Mouse (Mus musculus): ENCODE measurements around the gene Frs2.

- TF ChIP-seq CTCF (IDR thresholded peaks at IDR 0.05; ENCODE audit: low read depth) = no peak
- TF ChIP-seq EP300 (IDR thresholded peaks at IDR 0.05; ENCODE audit: low read depth) = no peak
Observed at GRCm38 (mm10) chr10:117143311-117143710, 5.0 kb downstream of the Frs2 start.
